Mouse (Mus musculus) heart, postnatal 0 days (tissue): ENCODE data around the gene Mael. TPM values are rescaled to one million over a fixed set of nuclear protein-coding genes. Genes with fewer than 3 reads are reported as not detected.

Experiments used
- ATAC-seq: fragments of 200-750 bp; cut with Nextera tagmentation; 2 replicates; pipeline ENCODE4 v1.8.0; 2017; ENCODE audit warnings: low read depth, moderate number of reproducible peaks, moderate library complexity; ENCODE audit not compliant: insufficient read depth
- DNase-seq: peaks from one replicate; pipeline ENCODE4 v3.0.0-alpha.2; 2016; ENCODE audit warnings: low spot score
- H3K27ac ChIP-seq: fragments of 300-500 bp; sonication (generic); 2 replicates; pipeline ENCODE4 v1.5.1; 2014; ENCODE audit warnings: low read depth, mild to moderate bottlenecking
- H3K27me3 ChIP-seq: fragments of 300-500 bp; sonication (generic); 2 replicates; pipeline ENCODE4 v1.6.1; 2014; ENCODE audit warnings: low read length, mixed read lengths; ENCODE audit not compliant: control insufficient read depth, insufficient read depth
- H3K36me3 ChIP-seq: fragments of 300-500 bp; sonication (generic); replicated peaks from 2 replicates; pipeline ENCODE4 v1.6.1; 2014; ENCODE audit warnings: low read length, mixed read lengths; ENCODE audit not compliant: control insufficient read depth, insufficient read depth
- H3K4me1 ChIP-seq: fragments of 300-500 bp; sonication (generic); 2 replicates; pipeline ENCODE4 v1.6.1; 2014; ENCODE audit warnings: antibody characterized with exemption; ENCODE audit not compliant: control insufficient read depth, insufficient read depth
- H3K4me2 ChIP-seq: fragments of 300-500 bp; sonication (generic); 2 replicates; pipeline ENCODE4 v1.6.1; 2014; ENCODE audit warnings: low read depth, mild to moderate bottlenecking, low read length, moderate library complexity
- H3K4me3 ChIP-seq: fragments of 300-500 bp; sonication (generic); 2 replicates; pipeline ENCODE4 v1.5.1; 2014; ENCODE audit warnings: low read depth, low read length
- H3K9ac ChIP-seq: fragments of 300-500 bp; sonication (generic); replicated peaks from 2 replicates; pipeline ENCODE4 v1.6.1; 2014; ENCODE audit warnings: low read depth, low read length, mixed read lengths
- H3K9me3 ChIP-seq: fragments of 300-500 bp; sonication (generic); replicated peaks from 2 replicates; pipeline ENCODE4 v1.6.1; 2016; ENCODE audit warnings: low read length; ENCODE audit not compliant: control insufficient read depth
- CTCF ChIP-seq: IDR thresholded peaks from 2 replicates; pipeline ENCODE4 v1.5.1; 2016; ENCODE audit warnings: antibody characterized with exemption, control low read depth, low read depth
- EP300 ChIP-seq: IDR thresholded peaks from 2 replicates; pipeline ENCODE4 v1.6.1; 2016; ENCODE audit warnings: antibody characterized with exemption, low read depth
- WGBS: fragments of 180-500 bp; shearing (Covaris S2); extraction: QIAGEN DNeasy Blood & Tissue Kit; methylation state at CpG from one replicate; pipeline ENCODE4 v1.1.7; 2014; 5-methylcytosine and 5-hydroxymethylcytosine counted together
- polyA plus RNA-seq: library from polyadenylated mRNA; unstranded; fragments of >200 nt; fragmentation: Nextera tagmentation; extraction: Ambion mirVana; gene quantifications from 2 replicates; pipeline ENCODE4 v1.2.1, GENCODE M21; 2015
- total RNA-seq: library from RNA; depleted of rRNA; stranded (reverse); fragments of >200 nt; gene quantifications from 2 replicates; pipeline ENCODE4 v1.2.3, GENCODE M21; 2014; ENCODE audit warnings: low replicate concordance

The Mael gene
- total and polyA plus RNA-seq, 2 experiments from 2014 or later, result not detected

DNA sequence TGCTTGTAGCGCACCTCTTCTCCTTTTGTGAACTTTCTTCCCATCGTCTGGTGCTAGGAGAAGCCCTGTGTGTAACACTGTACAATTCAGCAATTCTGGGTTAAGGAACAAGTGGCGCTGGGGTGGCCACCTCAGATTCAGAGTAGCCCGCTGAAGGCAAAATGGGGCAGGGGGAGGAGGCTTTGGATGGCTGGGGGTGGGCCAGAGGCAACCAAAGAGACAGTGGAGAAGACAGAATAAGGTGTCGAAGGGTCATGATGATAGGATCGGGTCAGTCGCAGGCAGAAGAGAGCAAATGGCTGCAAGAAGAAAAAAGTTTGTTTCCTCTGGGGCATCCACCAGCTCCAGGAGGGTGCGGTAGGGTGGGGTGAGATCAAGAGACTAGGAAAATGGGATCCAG is 16.5 kb upstream of the Mael start:
- H3K4me1 ChIP-seq, result no peaks in the 10 kb centered on the region; the same call in 1 of the 2 replicates
- DNase-seq (no peak), ATAC-seq (no peak)
- no peak overlapping the region for H3K9ac ChIP-seq
- TF ChIP-seq CTCF (no peak), EP300 (no peak)
- 45% methylated on average over 8 of the region's 8 CpGs for WGBS
- H3K27ac ChIP-seq, result no peak overlapping the region
- H3K4me2 ChIP-seq, result no peak overlapping the region
- peaks cover 49% of the 10 kb centered on the region for H3K27me3 ChIP-seq
- H3K36me3 ChIP-seq, result no peaks in the 10 kb centered on the region
- no peaks in the 10 kb centered on the region for H3K9me3 ChIP-seq
- H3K4me3 ChIP-seq, result no peak overlapping the region

DNA sequence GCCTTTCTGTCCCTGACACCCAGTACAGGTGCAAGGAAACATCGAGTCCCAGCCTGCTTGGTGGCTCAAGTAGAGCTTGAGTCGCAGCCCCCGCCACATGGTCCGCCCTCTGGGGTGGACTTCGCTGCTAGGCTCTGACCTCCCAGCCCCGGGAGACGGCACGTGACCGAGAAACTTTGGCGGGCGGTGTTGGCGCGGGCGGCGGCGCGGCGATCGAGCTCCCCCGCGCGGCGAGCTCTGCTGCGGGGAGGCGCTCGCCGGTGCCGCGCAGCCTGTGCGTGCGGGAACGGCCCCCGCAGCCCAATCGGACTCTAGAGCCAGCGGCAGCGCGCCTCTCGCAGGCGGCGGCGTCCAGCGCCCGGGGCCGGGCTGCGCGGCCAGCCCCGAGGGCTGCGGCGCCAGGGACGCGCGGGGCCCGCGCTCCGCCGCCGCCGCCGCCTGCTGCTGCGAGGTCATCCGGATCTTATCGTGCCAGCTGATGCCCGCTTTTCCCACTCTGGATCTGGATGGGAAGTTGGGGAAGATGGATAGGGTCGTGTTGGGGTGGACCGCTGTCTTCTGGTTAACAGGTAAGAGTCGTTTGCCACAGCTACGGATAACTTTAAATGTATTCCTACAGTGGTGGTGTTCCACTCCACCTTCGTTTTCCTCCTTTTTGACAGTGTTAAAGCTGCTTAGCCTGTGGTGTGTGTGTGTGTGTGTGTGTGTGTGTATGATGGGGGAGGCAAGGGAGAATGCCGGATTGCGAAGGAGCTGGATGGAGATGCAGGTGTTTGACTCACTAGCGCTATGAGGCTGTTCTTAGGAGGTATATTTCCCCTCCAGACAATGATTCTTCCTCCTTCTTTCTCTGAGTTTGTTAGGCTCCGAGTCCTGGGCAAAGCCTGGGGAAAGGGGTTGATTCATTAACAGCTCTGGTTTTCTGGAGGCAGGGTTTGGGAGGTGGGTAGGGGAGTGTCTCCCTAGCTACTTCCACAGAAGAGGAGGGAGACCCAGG is 15.6 kb upstream of the Mael start, which contains the start of gene Ildr2:
TSS of gene Ildr2 (plus strand) at position 242 of the 997 bp plus-strand sequence.
- Histone ChIP-seq H3K4me3 (peak within 1 kb of the TSS; percentile 43), H3K9me3 (no peaks in the 10 kb centered on the region), H3K27ac (no peak within 1 kb of the TSS), H3K36me3 (no peaks in the 10 kb centered on the region), H3K4me2 (peak within 1 kb of the TSS; percentile 89), H3K9ac (peak within 1 kb of the TSS; percentile 24), H3K27me3 (peaks cover 49% of the 10 kb centered on the region), H3K4me1 (no peaks in the 10 kb centered on the region; the same call in 1 of the 2 replicates)
- under 1% methylated on average over 71 of the region's 72 CpGs for WGBS
- ATAC-seq, result peak; percentile 72
- peak; percentile 35 for DNase-seq
- TF ChIP-seq EP300, result no peak
- no peak for TF ChIP-seq CTCF

DNA sequence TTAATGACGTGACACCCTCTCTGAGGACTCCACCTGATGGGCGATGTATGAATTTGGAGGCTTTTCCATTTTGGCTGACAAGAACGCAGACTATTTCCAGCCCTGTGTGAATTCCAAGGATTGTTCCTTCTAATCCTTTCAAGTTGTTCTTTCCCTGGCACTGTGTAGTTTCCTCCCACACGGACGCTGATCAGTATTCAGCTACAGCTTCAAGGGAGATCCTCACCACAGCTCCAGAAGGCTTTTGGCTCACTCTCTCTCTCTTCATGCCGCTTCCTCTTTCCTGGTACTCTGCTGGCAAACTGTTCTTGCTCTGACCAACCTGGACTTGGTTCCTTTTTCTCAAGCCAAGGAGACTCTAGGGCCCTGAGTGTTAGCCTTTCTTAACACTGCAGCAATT is 5.7 kb upstream of the Mael start:
- no peaks in the 10 kb centered on the region for H3K4me1 ChIP-seq
- no peak overlapping the region for H3K9ac ChIP-seq
- no peaks in the 10 kb centered on the region for H3K27me3 ChIP-seq
- H3K4me2 ChIP-seq, result no peak overlapping the region
- 56% methylated on average over 6 of the region's 6 CpGs for WGBS
- no peaks in the 10 kb centered on the region for H3K9me3 ChIP-seq
- DNase-seq (no peak), ATAC-seq (no peak)
- no peaks in the 10 kb centered on the region for H3K36me3 ChIP-seq
- TF ChIP-seq EP300 (no peak), CTCF (no peak)
- H3K27ac ChIP-seq, result no peak overlapping the region
- H3K4me3 ChIP-seq, result no peak overlapping the region

DNA sequence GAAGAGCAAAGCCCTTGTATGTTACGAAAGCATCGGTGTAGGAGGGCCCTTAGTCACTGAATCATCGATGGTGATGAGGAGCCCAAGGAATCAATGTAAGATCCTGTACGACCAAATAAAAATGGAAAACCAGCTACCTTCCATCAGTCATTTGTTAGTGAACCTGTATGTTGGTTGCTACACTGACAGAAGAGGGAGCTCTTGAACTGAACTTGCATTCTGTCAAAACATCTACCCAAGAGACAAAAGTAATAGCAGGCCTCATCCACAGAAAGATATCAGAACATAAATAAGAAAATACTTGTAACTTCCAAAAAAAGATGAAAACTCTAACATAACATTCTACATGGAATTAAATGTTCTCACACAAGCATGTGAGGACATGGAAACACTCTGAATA is 24.4 kb downstream of the Mael start:
- H3K4me3 ChIP-seq, result no peak overlapping the region
- TF ChIP-seq EP300 (no peak), CTCF (peak; percentile 35)
- DNase-seq, result no peak
- ATAC-seq, result no peak
- H3K27ac ChIP-seq, result no peak overlapping the region
- 81% methylated on average over 4 of the region's 4 CpGs for WGBS
- H3K27me3 ChIP-seq, result no peaks in the 10 kb centered on the region
- H3K9ac ChIP-seq, result no peak overlapping the region
- H3K4me1 ChIP-seq, result no peaks in the 10 kb centered on the region
- H3K36me3 ChIP-seq, result no peaks in the 10 kb centered on the region
- H3K9me3 ChIP-seq, result no peaks in the 10 kb centered on the region
- H3K4me2 ChIP-seq, result no peak overlapping the region

DNA sequence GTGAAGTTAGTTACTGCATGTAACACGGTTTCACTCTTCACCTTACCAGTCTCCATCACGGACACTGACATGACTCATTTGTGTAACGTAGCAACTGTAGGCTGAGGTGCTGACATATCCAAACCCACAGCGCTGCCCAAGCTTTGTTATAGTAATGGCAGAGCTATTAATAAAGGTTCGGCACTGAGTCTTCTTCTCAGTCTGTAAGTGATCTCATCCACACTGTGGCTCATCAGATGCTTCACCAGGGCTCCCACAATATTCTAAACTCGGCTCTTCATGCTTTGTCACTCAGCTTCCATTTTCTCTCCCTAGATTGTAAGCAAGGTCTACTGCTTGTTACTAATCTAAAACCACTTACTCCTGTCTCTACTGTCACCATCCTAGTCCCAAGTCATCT is 29.2 kb downstream of the Mael start:
- WGBS, result 44% methylated on average over 6 of the region's 6 CpGs
- DNase-seq (no peak), ATAC-seq (no peak)
- Histone ChIP-seq H3K4me3 (no peak overlapping the region), H3K36me3 (no peaks in the 10 kb centered on the region), H3K27me3 (no peaks in the 10 kb centered on the region), H3K27ac (no peak overlapping the region), H3K4me1 (no peaks in the 10 kb centered on the region), H3K9me3 (no peaks in the 10 kb centered on the region), H3K9ac (no peak overlapping the region), H3K4me2 (no peak overlapping the region)
- TF ChIP-seq EP300 (no peak), CTCF (no peak)
